Mouse (Mus musculus): ENCODE measurements around the gene Hnrnph3.

DNA sequence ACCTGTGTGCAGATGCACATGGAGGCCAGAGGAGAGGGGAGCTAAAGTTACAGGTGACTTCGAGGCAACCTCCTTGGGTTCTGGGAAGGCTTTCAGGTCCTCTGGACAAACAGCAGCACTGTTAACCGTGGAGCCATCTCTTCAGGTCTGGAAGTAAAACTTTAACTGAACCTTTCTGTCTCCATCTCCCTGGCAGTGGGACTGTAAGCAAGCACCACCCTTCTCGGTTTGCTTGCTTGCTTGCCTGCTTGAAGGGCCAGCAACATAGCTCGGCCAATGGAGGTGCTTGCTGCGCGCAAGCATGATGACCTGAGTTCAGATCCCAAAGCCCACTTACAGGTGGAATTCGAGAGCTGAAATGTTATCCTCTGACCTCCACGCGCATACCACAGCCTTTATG, 40.5 kb upstream of the Hnrnph3 start:
- no peak for TF ChIP-seq CTCF (IDR thresholded peaks at IDR 0.05; ENCODE audit: borderline replicate concordance, insufficient read depth, low read depth, low read length)
- no peak for TF ChIP-seq POLR2A (IDR thresholded peaks at IDR 0.05; ENCODE audit: borderline replicate concordance, insufficient read depth, low read length)
